Mouse (Mus musculus): Measurements from ENCODE around the gene Bcs1l.

Bcs1l gene

GRCm38 (mm10) chr1:74587773-74588445 is at the start of gene Bcs1l, which contains the start of gene Zfp142:
Gene Bcs1l, plus strand, starts transcription at chr1:74588289.
Gene Zfp142, minus strand, starts transcription at chr1:74588246.
- DNase-seq, result peak; percentile 100

- DNase-seq, result no peak
Observed at GRCm38 (mm10) chr1:74538650-74539049, 49.4 kb upstream of the Bcs1l start.

GRCm38 (mm10) chr1:74542451-74542961 is 45.6 kb upstream of the Bcs1l start, which contains the start of gene Plcd4:
Gene Plcd4, plus strand, starts transcription at chr1:74542888.
- no peak for DNase-seq

- no peak for DNase-seq
Observed at GRCm38 (mm10) chr1:74544184-74544583, 43.9 kb upstream of the Bcs1l start, which contains the start of gene Usp37. Gene Usp37, minus strand, starts transcription at chr1:74544284.

- no peak for DNase-seq
Observed at GRCm38 (mm10) chr1:74559061-74559460, 29.0 kb upstream of the Bcs1l start.

- DNase-seq, result no peak
Observed at GRCm38 (mm10) chr1:74565834-74566233, 22.3 kb upstream of the Bcs1l start.

- DNase-seq, result peak; percentile 91
Observed at GRCm38 (mm10) chr1:74569739-74570719, 18.1 kb upstream of the Bcs1l start.

- DNase-seq, result no peak
Observed at GRCm38 (mm10) chr1:74582621-74583020, 5.5 kb upstream of the Bcs1l start.

GRCm38 (mm10) chr1:74584616-74585398 is 3.3 kb upstream of the Bcs1l start:
- peak; percentile 95 for DNase-seq

- peak; percentile 95 for DNase-seq
Observed at GRCm38 (mm10) chr1:74587233-74587772, 786 bp upstream of the Bcs1l start.

GRCm38 (mm10) chr1:74594434-74594833 is 6.3 kb downstream of the Bcs1l start:
- DNase-seq, result no peak

- no peak for DNase-seq
Observed at GRCm38 (mm10) chr1:74600501-74601266, 12.6 kb downstream of the Bcs1l start.

- peak; percentile 99 for DNase-seq
Observed at GRCm38 (mm10) chr1:74601267-74601962, 13.3 kb downstream of the Bcs1l start, which contains the start of the genes Rnf25 and Stk36. Gene Rnf25, minus strand, starts transcription at chr1:74601397. Gene Stk36, plus strand, starts transcription at chr1:74601445.

- DNase-seq, result peak; percentile 34
Observed at GRCm38 (mm10) chr1:74624183-74624582, 36.1 kb downstream of the Bcs1l start.

GRCm38 (mm10) chr1:74626076-74626475 is 38.0 kb downstream of the Bcs1l start:
- peak; percentile 68 for DNase-seq

GRCm38 (mm10) chr1:74628001-74628400 is 39.9 kb downstream of the Bcs1l start:
- peak; percentile 46 for DNase-seq

- peak; percentile 35 for DNase-seq
Observed at GRCm38 (mm10) chr1:74632734-74633133, 44.6 kb downstream of the Bcs1l start.
